Mouse (Mus musculus) mouse trophoblast stem cell (cell line): Measurements from ENCODE around the gene Kctd17.

ENCODE experiments used
- in situ Hi-C, 2 experiments: fragments of 300-500 bp; cut with MseI, MboI; formaldehyde crosslinking; loops; 2 replicates in 1 of 2; 3 replicates in 1 of 2; pipeline ENCODE4 v1.15.1; 2025

Gene Kctd17

DNA sequence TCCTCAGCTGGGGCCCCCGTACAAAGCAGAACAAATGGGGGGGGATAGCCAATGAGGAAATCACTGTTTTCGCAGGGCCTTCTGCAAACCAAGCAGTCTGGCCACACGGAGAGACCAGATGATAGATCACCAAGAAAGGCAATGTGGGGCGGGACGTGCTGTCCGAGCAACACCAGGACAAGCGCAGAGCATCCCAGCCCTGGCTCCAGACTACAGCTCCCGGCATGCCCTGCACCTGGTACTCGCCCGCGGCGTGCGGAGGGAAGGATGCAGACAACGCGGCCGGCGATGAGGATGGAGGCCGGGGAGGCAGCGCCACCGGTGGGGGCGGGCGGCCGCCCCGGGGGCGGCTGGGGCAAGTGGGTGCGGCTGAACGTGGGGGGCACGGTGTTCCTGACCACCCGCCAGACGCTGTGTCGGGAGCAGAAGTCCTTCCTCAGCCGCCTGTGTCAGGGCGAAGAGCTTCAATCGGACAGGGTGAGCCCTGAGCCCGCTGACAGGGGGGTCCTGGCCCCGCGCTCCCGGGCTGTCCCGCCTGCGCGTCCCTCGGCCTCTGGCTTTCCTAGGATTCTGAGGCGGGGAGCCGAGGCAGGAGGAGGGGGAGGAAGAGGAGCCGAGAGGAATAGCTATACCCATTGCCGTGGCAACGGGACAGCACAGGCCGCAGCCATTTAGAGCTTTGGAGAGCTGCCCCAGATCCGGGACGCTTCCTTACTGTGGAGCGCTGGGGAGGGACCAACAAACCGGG is at the start of gene Kctd17:
TSS of gene Kctd17 (plus strand) at position 174 of the 748 bp plus-strand sequence.
- in situ Hi-C loops, result loop anchor here in 1 of 2 experiments (10.0 kb wide), 1 partner anchor 74 kb away; no protein-coding TSS in a partner anchor

- in situ Hi-C loops, result no loop called here
Observed at GRCm38 (mm10) chr15:78380208-78380607, 48.2 kb upstream of the Kctd17 start.

DNA sequence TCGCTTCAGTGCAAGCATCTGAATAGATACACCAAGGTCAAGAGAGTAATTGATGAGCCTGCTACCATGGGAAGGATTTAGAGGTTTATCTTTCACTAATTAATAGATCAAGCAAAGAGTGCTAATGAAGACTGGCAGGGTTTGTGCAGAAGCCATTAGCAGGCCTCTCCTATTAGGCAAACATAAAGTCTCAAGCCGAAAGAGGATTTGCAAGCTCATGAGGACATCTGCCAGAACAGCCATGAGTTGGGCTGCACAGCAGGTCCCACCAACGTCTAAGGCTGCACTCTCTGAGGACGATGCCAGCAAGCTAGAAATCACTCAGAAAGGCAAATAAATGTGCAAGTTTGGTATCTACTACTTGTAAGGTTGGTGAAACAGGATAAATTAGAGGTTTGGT is 47.6 kb upstream of the Kctd17 start:
- in situ Hi-C loops, result no loop called here

GRCm38 (mm10) chr15:78382115-78382514 is 46.2 kb upstream of the Kctd17 start:
- in situ Hi-C loops, result no loop called here

- in situ Hi-C loops, result no loop called here
Observed at GRCm38 (mm10) chr15:78383450-78384219, 44.7 kb upstream of the Kctd17 start.

DNA sequence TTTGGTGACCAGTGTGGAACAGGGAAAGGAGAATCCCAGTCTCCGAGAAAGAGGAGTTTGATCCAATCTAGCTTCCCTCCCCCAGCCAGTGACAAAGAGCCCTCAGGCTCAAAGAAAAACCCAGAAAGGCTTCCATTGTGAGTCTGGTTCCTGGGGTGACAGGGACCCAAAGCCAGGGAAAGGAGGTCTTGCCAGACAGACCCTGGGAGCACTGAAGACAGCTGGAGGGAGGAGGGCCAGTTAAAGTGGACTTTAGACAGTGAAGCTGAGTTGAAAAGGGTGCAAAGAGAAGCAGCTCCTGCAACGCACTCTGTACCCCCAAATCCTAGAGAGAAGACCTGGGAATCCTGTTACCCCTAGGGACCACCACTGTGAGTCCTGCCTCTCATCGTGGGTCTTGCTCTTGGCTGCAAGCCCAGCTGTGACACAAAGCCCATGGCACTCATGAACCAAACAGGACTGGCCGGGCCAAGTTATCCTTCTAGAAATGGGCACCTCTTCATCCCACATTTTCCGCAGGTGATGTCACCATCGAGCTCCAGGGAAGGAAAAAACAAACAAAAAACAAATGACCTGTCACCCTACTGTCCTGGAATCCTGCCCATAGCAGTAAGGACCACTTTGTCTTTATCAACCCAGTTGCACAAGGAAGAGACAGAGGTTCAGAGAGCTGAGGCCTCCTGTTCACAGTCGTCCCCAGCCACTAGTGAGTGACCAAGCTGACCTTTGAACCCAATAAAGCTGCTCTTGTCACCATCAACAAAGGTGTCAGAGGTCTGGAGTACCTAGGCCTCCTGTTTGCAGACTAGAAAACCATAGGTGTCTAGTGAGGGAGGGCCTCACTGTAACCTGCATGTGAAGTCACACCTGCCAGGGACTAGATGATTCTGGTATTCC is 43.9 kb upstream of the Kctd17 start:
- in situ Hi-C loops, result no loop called here

- in situ Hi-C loops, result no loop called here
Observed at GRCm38 (mm10) chr15:78385564-78385963, 42.8 kb upstream of the Kctd17 start.

- in situ Hi-C loops, result no loop called here
Observed at GRCm38 (mm10) chr15:78390855-78391254, 37.5 kb upstream of the Kctd17 start.

GRCm38 (mm10) chr15:78395478-78395962 is 32.8 kb upstream of the Kctd17 start, which contains the start of gene Tex33:
Tex33 (minus strand) TSS chr15:78395912.
- in situ Hi-C loops, result no loop called here

- in situ Hi-C loops, result no loop called here
Observed at GRCm38 (mm10) chr15:78401345-78401744, 27.0 kb upstream of the Kctd17 start.

GRCm38 (mm10) chr15:78401921-78402320 is 26.4 kb upstream of the Kctd17 start:
- in situ Hi-C loops, result no loop called here

DNA sequence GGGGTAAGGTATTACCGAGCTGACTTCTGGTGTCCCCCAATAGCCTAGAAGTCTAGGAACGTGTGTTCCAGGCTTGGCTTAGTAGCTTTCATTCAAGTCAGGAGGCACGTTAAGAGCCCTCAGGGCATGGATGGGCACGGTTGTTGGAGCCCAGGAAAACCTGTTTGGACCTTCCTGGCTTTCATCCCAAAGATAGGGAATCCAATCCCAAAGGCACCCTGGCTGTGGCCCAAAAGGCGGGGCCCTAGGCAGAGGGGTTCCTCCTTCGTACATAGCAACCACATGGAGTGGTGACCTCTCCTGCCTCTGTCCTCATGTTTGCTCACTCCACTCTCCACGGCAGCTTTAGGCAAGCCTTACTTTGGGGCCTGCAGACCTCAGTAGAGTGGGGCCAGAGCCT is 25.9 kb upstream of the Kctd17 start:
- in situ Hi-C loops, result no loop called here

DNA sequence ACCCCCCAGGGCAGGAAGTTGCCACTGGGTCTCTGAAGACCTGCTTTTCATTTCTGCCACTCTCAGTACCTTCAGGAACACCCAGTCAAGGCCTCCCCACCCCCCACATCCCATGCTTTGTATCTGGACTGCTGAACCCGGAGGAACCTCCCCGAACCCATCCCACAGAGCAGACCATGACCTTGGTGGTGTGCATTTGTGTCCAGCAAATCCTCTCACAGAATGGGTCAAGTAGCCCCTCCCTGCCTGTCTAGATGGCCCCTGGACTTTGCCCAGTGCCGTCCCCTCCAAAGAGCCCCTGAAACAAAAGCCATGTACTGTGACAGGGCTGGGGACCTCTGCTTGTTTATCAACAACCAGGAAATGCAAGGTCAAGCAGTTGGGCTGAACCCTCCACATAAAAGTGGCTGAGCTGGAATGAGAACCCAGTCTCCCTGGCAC is 25.0 kb upstream of the Kctd17 start:
- in situ Hi-C loops, result no loop called here

DNA sequence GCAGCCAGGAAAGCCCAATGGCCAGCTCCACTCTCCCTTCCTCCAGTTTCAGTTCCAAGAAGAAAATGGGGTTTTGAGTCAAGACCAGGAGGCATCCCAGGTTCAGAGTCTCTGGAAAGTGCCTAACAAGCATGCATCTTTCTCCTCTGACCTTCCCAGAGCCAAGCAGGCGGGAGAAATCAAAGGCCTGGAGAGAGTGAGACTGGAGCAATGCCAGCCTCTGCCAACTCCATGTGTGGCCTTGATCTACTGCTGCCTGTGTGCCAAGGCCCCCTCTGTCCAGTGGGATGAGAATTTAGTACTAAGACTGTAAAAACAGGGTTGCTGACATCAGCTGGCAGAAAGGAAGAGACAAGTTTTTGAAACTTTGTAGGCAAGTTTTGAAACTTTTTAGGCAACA is 24.5 kb upstream of the Kctd17 start:
- in situ Hi-C loops, result no loop called here

DNA sequence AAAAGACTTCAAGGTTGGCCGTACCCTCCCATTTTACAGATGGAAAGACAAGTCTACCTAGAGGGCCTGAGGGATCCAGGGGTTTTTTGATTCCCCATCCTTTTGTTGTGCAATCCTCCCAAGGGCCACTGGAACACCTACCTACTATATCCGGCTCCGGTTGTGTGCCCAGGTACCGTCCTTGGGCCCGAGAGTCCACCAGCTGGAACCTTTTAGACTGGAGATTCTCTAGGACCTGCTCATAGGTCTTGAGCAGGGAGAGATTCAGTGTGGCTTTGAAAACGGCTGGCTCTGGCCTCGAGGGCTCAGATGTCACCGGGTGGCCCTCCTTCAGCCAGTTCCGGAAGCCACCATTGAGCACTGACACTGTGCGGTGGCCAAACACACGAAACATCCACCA is 23.3 kb upstream of the Kctd17 start:
- in situ Hi-C loops, result no loop called here

GRCm38 (mm10) chr15:78405517-78406211 is 22.7 kb upstream of the Kctd17 start, which contains the start of gene Tst:
Tst (minus strand) TSS chr15:78405907.
- in situ Hi-C loops, result no loop called here

DNA sequence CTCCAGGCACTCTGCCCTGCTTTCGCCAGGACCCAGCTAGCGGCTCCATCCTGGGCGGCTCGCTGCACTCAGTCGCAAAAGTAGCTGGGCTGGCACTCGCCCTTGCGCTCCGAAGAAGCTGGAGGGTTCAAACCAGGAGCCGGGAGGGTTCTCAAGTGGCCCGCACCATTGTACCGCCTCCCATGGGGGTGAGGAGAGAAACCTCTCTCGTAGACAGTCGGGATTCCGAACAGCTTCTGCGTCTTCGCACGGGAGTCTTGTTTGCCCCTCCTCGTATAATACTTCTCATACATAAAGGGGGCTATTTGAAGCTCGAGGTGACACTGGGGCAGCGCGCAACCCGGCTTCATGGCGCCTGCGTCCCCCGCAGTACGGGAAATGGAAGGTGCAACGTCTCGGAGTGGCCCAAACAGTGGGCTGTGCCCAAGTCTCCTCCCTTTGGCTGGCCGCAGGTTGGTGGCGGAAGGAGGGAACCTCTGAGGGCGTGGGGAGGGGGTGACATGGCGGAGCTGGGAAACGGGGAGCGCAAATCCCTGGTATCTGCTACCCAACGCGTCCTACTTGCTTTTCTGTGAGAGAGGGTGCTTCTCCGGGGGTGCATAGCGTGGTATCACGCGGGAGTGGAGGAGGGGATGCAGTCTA is 21.9 kb upstream of the Kctd17 start, which contains the start of gene Mpst:
TSS of gene Mpst (plus strand) at position 124 of the 642 bp plus-strand sequence.
- in situ Hi-C loops, result no loop called here

GRCm38 (mm10) chr15:78409570-78410052 is 18.8 kb upstream of the Kctd17 start:
- in situ Hi-C loops, result no loop called here

- in situ Hi-C loops, result no loop called here
Observed at GRCm38 (mm10) chr15:78413083-78413718, 15.2 kb upstream of the Kctd17 start.

DNA sequence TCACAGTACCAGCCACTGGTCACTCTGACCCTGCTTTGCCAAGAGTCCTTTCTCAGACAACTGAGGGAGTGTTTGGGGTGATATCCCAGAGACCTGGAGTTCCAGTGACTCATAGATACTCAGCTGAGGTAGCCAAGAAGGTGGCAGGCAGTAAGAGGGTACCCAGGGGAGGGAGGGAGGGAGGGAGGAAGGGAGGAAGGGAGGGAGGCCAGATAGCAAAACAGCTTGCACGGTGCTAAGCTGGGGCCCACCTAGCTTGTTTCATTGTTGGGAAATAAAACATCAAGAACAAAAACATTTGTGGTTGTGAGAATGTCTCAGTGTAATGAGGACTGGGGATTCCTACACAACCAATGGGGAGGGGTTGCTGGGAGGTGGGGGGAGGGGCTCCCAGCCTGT is 14.6 kb upstream of the Kctd17 start:
- in situ Hi-C loops, result no loop called here
